9 mouse cellular contexts compared by ENCODE assay signal in the genomic region with DNA sequence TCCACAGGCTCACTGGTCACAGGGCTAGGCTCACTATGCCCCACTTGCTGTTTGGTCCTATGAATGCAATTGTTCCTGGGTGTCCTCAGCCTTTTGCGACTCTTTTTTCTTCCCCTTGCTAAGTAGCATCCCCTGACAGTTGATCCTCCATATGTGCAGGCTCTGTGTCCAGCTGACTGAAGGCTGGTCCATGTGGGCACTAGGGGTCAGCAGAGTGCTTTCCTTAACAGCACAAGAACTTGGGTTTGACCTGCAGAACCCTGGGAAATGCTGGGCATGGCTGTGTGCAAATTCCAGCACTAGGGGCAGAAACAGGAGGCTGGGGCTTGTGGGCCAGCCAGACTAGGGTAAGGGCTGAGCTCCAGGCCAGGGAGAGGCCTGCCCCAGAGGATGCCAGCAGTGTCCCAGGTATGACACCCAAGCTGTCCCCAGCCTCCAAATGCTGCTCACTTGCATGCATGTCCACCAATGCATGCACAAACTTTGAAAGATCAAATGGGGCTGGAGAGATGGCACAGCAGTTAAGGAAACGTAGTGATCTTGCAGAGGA. TPM values are rescaled to one million over a fixed set of nuclear protein-coding genes. Genes with fewer than 3 reads are reported as not detected.
DNase-seq lines count a peak whose midpoint lies in the region; ATAC-seq and TF ChIP-seq lines count a peak whose summit lies in the region.
"Not testable (repeated sequence)": the region's sequence is repeated elsewhere in the genome, so short reads cannot be mapped to it uniquely, and the experiment has no call there.
"Had no signal": no experiment of that assay in that cellular context is flagged by ENCODE, and none has a peak within 500 bp of the region (broad histone marks: within the 10 kb centered on the region; RNA-seq: fewer than 3 reads in every experiment).

No protein-coding gene starts in this region.

- WGBS in embryonic facial prominence, embryonic 13.5 days, result 61% methylated on average over 2 of the region's 2 CpGs
- WGBS in lung, adult 2 months, result 58% methylated on average over 2 of the region's 2 CpGs
- 59% methylated on average over 2 of the region's 2 CpGs for WGBS in midbrain, embryonic 16.5 days

- intact Hi-C loops in heart, postnatal 36 days (cut with DNase I), result not testable (repeated sequence)

- ATAC-seq in embryonic facial prominence, embryonic 13.5 days (ENCODE audit: insufficient number of reproducible peaks, insufficient read depth, low FRiP score, low TSS enrichment, low read depth), result 0 out of 2 replicates have a peak, but pooled peaks have one; percentile 20
- ATAC-seq in midbrain, embryonic 16.5 days, result peak; percentile 87

- peaks cover 0 to 11% of the 10 kb centered on the region in 2 experiments; a peak in 2 of 4 replicates for H3K4me1 ChIP-seq in CH12.LX (ENCODE audit: control insufficient read depth in 1 of 2, insufficient read depth in 2 of 2)
- H3K4me1 ChIP-seq in bone marrow macrophage, adult 2 months (ENCODE audit: control insufficient read depth, insufficient read depth, low read length), result peaks cover 28% of the 10 kb centered on the region
- H3K4me1 ChIP-seq in embryonic facial prominence, embryonic 13.5 days; lung, adult 2 months (ENCODE audit: control insufficient read depth, insufficient read depth, low read length); midbrain, embryonic 16.5 days (ENCODE audit: control insufficient read depth, insufficient read depth, low read length): not testable (repeated sequence)

- H3K79me2 ChIP-seq in CH12.LX (replicated peaks; ENCODE audit: control insufficient read depth, extremely low read depth, insufficient read depth, poor library complexity, severe bottlenecking), result not testable (repeated sequence)

- dilution Hi-C loops in CH12.LX (cut with MboI; ENCODE audit: extremely low pct_ligation_motif_present, extremely low pct_unique_long_range_greater_than_20kb, low sequenced_read_pairs), result not testable (repeated sequence)

- peak; percentile 50 for TF ChIP-seq RAD21 in CH12.LX (IDR thresholded peaks at IDR 0.05; ENCODE audit: low read depth, low read length)

- peak in 1 of 2 experiments; percentile 58; a peak in 2 of 4 replicates for TF ChIP-seq CTCF in CH12.LX (conservative IDR thresholded peaks at IDR 0.05 in 1 of 2, IDR thresholded peaks at IDR 0.05 in 1 of 2; ENCODE audit: low read depth in 2 of 2, low read length in 2 of 2)
- TF ChIP-seq CTCF in bone marrow macrophage, adult 2 months (IDR thresholded peaks at IDR 0.05; ENCODE audit: low read depth, low read length), result 0 out of 2 replicates have a peak, but pooled peaks have one; percentile 4
- peak; percentile 50 for TF ChIP-seq CTCF in lung, adult 2 months (IDR thresholded peaks at IDR 0.05; ENCODE audit: insufficient read depth, low read length)

- not testable (repeated sequence) for TF ChIP-seq EP300 in CH12.LX (IDR thresholded peaks at IDR 0.05; ENCODE audit: low read length)

- H3K4me3 ChIP-seq in CH12.LX (replicated peaks in 1 of 3; ENCODE audit: low read depth in 2 of 3, low read length in 2 of 3, poor library complexity in 1 of 3); bone marrow macrophage, adult 2 months (ENCODE audit: insufficient read depth, low read length); embryonic facial prominence, embryonic 13.5 days; lung, adult 2 months (replicated peaks; ENCODE audit: extremely low read depth, low read depth, low read length); midbrain, embryonic 16.5 days (ENCODE audit: low read depth, low read length): not testable (repeated sequence)

- H3K9me3 ChIP-seq in CH12.LX (replicated peaks; ENCODE audit: low read length); embryonic facial prominence, embryonic 13.5 days; midbrain, embryonic 16.5 days (replicated peaks; ENCODE audit: control insufficient read depth, low read length, poor library complexity, severe bottlenecking): not testable (repeated sequence)

- not testable (repeated sequence) for TF ChIP-seq POLR2A in CH12.LX (IDR thresholded peaks at IDR 0.05; ENCODE audit: low read depth, low read length); bone marrow macrophage, adult 2 months (IDR thresholded peaks at IDR 0.05; ENCODE audit: borderline replicate concordance, low read depth, low read length); lung, adult 2 months (IDR thresholded peaks at IDR 0.05; ENCODE audit: borderline replicate concordance, extremely low read depth, low read depth, low read length)

- H3K4me2 ChIP-seq in CH12.LX (ENCODE audit: insufficient read depth, low read depth, poor library complexity, severe bottlenecking); embryonic facial prominence, embryonic 13.5 days; midbrain, embryonic 16.5 days (ENCODE audit: low read length): not testable (repeated sequence)

- DNase-seq in CH12.LX (ENCODE audit: extremely low read depth), result peak; percentile 60
- DNase-seq in heart, postnatal 36 days, result peak; percentile 17 to 41
- peak; percentile 56 for DNase-seq in kidney, adult 9 months
- DNase-seq in lung, adult 2 months, result peak; percentile 17
- peak; percentile 38 to 41 for DNase-seq in spleen, postnatal 36 days (ENCODE audit: low spot score in 2 of 2)

- not testable (repeated sequence) for H3K36me3 ChIP-seq in CH12.LX (replicated peaks in 1 of 2; ENCODE audit: control insufficient read depth in 1 of 2, insufficient read depth in 1 of 2, low read length in 1 of 2); embryonic facial prominence, embryonic 13.5 days; midbrain, embryonic 16.5 days (ENCODE audit: control insufficient read depth, insufficient read depth, low read length)

- in situ Hi-C loops in CH12.LX (cut with MboI; ENCODE audit: low pct_ligation_motif_present, low pct_unique_long_range_greater_than_20kb, low sequenced_read_pairs), result not testable (repeated sequence)

- H3K27ac ChIP-seq in CH12.LX (ENCODE audit: insufficient read depth, low read depth); embryonic facial prominence, embryonic 13.5 days; midbrain, embryonic 16.5 days (ENCODE audit: low read length): not testable (repeated sequence)
- peak overlapping the region; percentile 78 for H3K27ac ChIP-seq in bone marrow macrophage, adult 2 months (ENCODE audit: insufficient read depth, low read depth, low read length)

- not testable (repeated sequence) for H3K9ac ChIP-seq in CH12.LX (ENCODE audit: insufficient read depth, low read depth); embryonic facial prominence, embryonic 13.5 days; midbrain, embryonic 16.5 days (ENCODE audit: low read depth, low read length)

- not testable (repeated sequence) for H3K27me3 ChIP-seq in CH12.LX (replicated peaks); embryonic facial prominence, embryonic 13.5 days; midbrain, embryonic 16.5 days (ENCODE audit: control insufficient read depth, insufficient read depth, low read depth, low read length)

TF ChIP-seq in CH12.LX, 34 proteins besides CTCF, POLR2A, EP300 and RAD21:
- peak; percentile 48 for TF ChIP-seq SMC3 (IDR thresholded peaks at IDR 0.05; ENCODE audit: low read depth, low read length)

RNA-seq across cellular contexts. Expression of gene Fcho1, which starts 25.9 kb away (rescaled TPM):
- total RNA-seq in CH12.LX (2012; rRNA removed) (95.5 and 99.8 TPM in 2 replicates), CH12.LX (2014; rRNA removed) (39.3 and 40.2 TPM in 2 replicates)
- polyA plus RNA-seq in CH12.LX (2012; ENCODE audit: insufficient read length, low read depth), result 77.5 and 82.0 TPM in 2 replicates
- polyA plus RNA-seq in bone marrow macrophage, adult 2 months (2012; ENCODE audit: insufficient read depth, insufficient read length, missing spikeins), result 7.2 and 8.8 TPM in 2 replicates
- 4.3 and 5.5 TPM in 2 replicates for polyA plus RNA-seq in embryonic facial prominence, embryonic 13.5 days (2015; fragmentation: Nextera tagmentation; extraction: Ambion mirVana)
- total RNA-seq in heart, postnatal 36 days (2021), result 1 to 10 TPM in 1 of 2 experiments, under 1 TPM in 1; 0.56 to 1.2 TPM
- polyA plus RNA-seq in lung, adult 2 months (2012; rRNA removed), result 20.0 and 23.3 TPM in 2 replicates
- 88.4 and 107 TPM in 2 replicates for polyA plus RNA-seq in midbrain, embryonic 16.5 days (2015; fragmentation: Nextera tagmentation; extraction: Ambion mirVana)

RNA-seq across cellular contexts. Expression of gene B3gnt3, which starts 49.8 kb away (rescaled TPM):
- total RNA-seq in CH12.LX (2012; rRNA removed) (0.63 and 0.98 TPM in 2 replicates), CH12.LX (2014; rRNA removed) (0.09 TPM in 1 of 2 replicates, not detected in the other)
- polyA plus RNA-seq in CH12.LX (2012; ENCODE audit: insufficient read length, low read depth), result 0.24 and 0.26 TPM in 2 replicates
- 23.7 and 24.1 TPM in 2 replicates for polyA plus RNA-seq in bone marrow macrophage, adult 2 months (2012; ENCODE audit: insufficient read depth, insufficient read length, missing spikeins)
- polyA plus RNA-seq in embryonic facial prominence, embryonic 13.5 days (2015; fragmentation: Nextera tagmentation; extraction: Ambion mirVana), result 0.63 and 0.89 TPM in 2 replicates
- total RNA-seq in heart, postnatal 36 days (2021), result 1 to 10 TPM; 6.5 to 7.5 TPM
- polyA plus RNA-seq in lung, adult 2 months (2012; rRNA removed), result 25.0 and 31.3 TPM in 2 replicates
- 0.20 and 0.50 TPM in 2 replicates for polyA plus RNA-seq in midbrain, embryonic 16.5 days (2015; fragmentation: Nextera tagmentation; extraction: Ambion mirVana)
- total RNA-seq: monocyte, adult 5-6 weeks had no signal

Comparison
In these comparisons a context has a peak if more than half of its experiments do, and no peak if none do; other contexts are left out.
1. RNA of gene B3gnt3, which starts 49.8 kb away (polyA plus RNA-seq): 25.0 to 31.3 TPM in lung, adult 2 months and 23.7 to 24.1 TPM in bone marrow macrophage, adult 2 months; 0.63 to 0.89 TPM in embryonic facial prominence, embryonic 13.5 days, 0.24 to 0.26 TPM in CH12.LX and 0.20 to 0.50 TPM in midbrain, embryonic 16.5 days; every median in the first group is over 10 times any median in the second.
2. Peak in every context shown above with its lines, with median percentiles within 50 percentile points of each other: DNase-seq.